Mouse (Mus musculus) limb, embryonic 10.5 days (tissue): Measurements from ENCODE around the gene Depdc1b. TPM values are rescaled to one million over a fixed set of nuclear protein-coding genes. Genes with fewer than 3 reads are reported as not detected.
A peak's percentile ranks its signal among the peaks of the same experiment; 100 is the strongest.

Experiments used
- DNase-seq: peaks from one replicate; pipeline ENCODE4 v3.0.0-alpha.2; 2017; ENCODE audit warnings: low spot score
- H3K27ac ChIP-seq: fragments of 300-500 bp; sonication (generic); 2 replicates; pipeline ENCODE4 v1.5.1; 2016; ENCODE audit warnings: mild to moderate bottlenecking
- H3K27me3 ChIP-seq: fragments of 300-500 bp; sonication (generic); 2 replicates; pipeline ENCODE4 v1.6.1; 2016; ENCODE audit warnings: low read depth, mild to moderate bottlenecking; ENCODE audit not compliant: poor library complexity, severe bottlenecking
- H3K36me3 ChIP-seq: fragments of 300-500 bp; sonication (generic); 2 replicates; pipeline ENCODE4 v1.6.1; 2016; ENCODE audit warnings: mild to moderate bottlenecking, moderate library complexity
- H3K4me1 ChIP-seq: fragments of 300-500 bp; sonication (generic); 2 replicates; pipeline ENCODE4 v1.6.1; 2016
- H3K4me3 ChIP-seq: fragments of 300-500 bp; sonication (generic); 2 replicates; pipeline ENCODE4 v1.5.1; 2016; ENCODE audit warnings: mild to moderate bottlenecking, moderate library complexity
- H3K9me3 ChIP-seq: fragments of 300-500 bp; sonication (generic); replicated peaks from 2 replicates; pipeline ENCODE4 v1.6.1; 2016; ENCODE audit warnings: mild to moderate bottlenecking
- WGBS: fragments of 180-500 bp; shearing (Covaris S2); methylation state at CpG from one replicate; pipeline ENCODE4 v1.1.7; 2016; 5-methylcytosine and 5-hydroxymethylcytosine counted together
- polyA plus RNA-seq: library from polyadenylated mRNA; unstranded; fragments of >200 nt; fragmentation: Nextera tagmentation; extraction: Ambion mirVana; gene quantifications from 2 replicates; pipeline ENCODE4 v1.2.1, GENCODE M21; 2016

Gene Depdc1b
- polyA plus RNA-seq, 1 experiment from 2014 or later, result 22.0 TPM

- no peak overlapping the region for H3K4me3 ChIP-seq
- no peaks in the 10 kb centered on the region for H3K9me3 ChIP-seq
- no peak for DNase-seq
- peaks cover 7% of the 10 kb centered on the region for H3K4me1 ChIP-seq
- H3K36me3 ChIP-seq, result peaks cover 66% of the 10 kb centered on the region
- H3K27me3 ChIP-seq, result no peaks in the 10 kb centered on the region
- H3K27ac ChIP-seq, result no peak overlapping the region
- WGBS, result 90% methylated on average over 22 of the region's 22 CpGs
Observed at GRCm38 (mm10) chr13:108323866-108324829, 8.0 kb downstream of the Depdc1b start.

- H3K9me3 ChIP-seq, result no peaks in the 10 kb centered on the region
- no peaks in the 10 kb centered on the region for H3K27me3 ChIP-seq
- WGBS, result 93% methylated on average over 5 of the region's 5 CpGs
- no peak overlapping the region for H3K27ac ChIP-seq
- DNase-seq, result no peak
- no peak overlapping the region for H3K4me3 ChIP-seq
- H3K36me3 ChIP-seq, result peaks cover 56% of the 10 kb centered on the region
- peaks cover 7% of the 10 kb centered on the region for H3K4me1 ChIP-seq
Observed at GRCm38 (mm10) chr13:108325871-108326270, 9.7 kb downstream of the Depdc1b start.

GRCm38 (mm10) chr13:108326351-108326750, 10.2 kb downstream of the Depdc1b start:
- Histone ChIP-seq H3K4me3 (no peak overlapping the region), H3K4me1 (peaks cover 7% of the 10 kb centered on the region), H3K36me3 (peaks cover 55% of the 10 kb centered on the region), H3K9me3 (no peaks in the 10 kb centered on the region), H3K27me3 (no peaks in the 10 kb centered on the region), H3K27ac (no peak overlapping the region)
- WGBS, result 89% methylated on average over 10 of the region's 10 CpGs
- no peak for DNase-seq

- Histone ChIP-seq H3K27ac (no peak overlapping the region), H3K27me3 (no peaks in the 10 kb centered on the region), H3K36me3 (peaks cover 59% of the 10 kb centered on the region), H3K4me1 (peaks cover 7% of the 10 kb centered on the region), H3K4me3 (no peak overlapping the region), H3K9me3 (no peaks in the 10 kb centered on the region)
- 92% methylated on average over 7 of the region's 7 CpGs for WGBS
- no peak for DNase-seq
Observed at GRCm38 (mm10) chr13:108327047-108327446, 10.9 kb downstream of the Depdc1b start.

GRCm38 (mm10) chr13:108328406-108329180, 12.5 kb downstream of the Depdc1b start:
- Histone ChIP-seq H3K4me1 (no peaks in the 10 kb centered on the region), H3K36me3 (peaks cover 66% of the 10 kb centered on the region), H3K9me3 (no peaks in the 10 kb centered on the region), H3K27me3 (no peaks in the 10 kb centered on the region), H3K4me3 (no peak overlapping the region), H3K27ac (no peak overlapping the region)
- no peak for DNase-seq
- 91% methylated on average over 21 of the region's 21 CpGs for WGBS

- 72% methylated on average over 3 of the region's 3 CpGs for WGBS
- DNase-seq, result no peak
- Histone ChIP-seq H3K27ac (no peak overlapping the region), H3K27me3 (no peaks in the 10 kb centered on the region), H3K4me1 (peaks cover 1% of the 10 kb centered on the region), H3K4me3 (no peak overlapping the region), H3K9me3 (no peaks in the 10 kb centered on the region), H3K36me3 (peaks cover 56% of the 10 kb centered on the region)
Observed at GRCm38 (mm10) chr13:108329693-108330092, 13.6 kb downstream of the Depdc1b start.

GRCm38 (mm10) chr13:108335257-108336003, 19.3 kb downstream of the Depdc1b start:
- Histone ChIP-seq H3K4me3 (no peak overlapping the region), H3K36me3 (peaks cover 45% of the 10 kb centered on the region), H3K27ac (0 out of 2 replicates have a peak overlapping the region, but pooled peaks have one; percentile 30), H3K9me3 (no peaks in the 10 kb centered on the region), H3K27me3 (no peaks in the 10 kb centered on the region), H3K4me1 (peaks cover 29% of the 10 kb centered on the region)
- 78% methylated on average over 15 of the region's 15 CpGs for WGBS
- no peak for DNase-seq

GRCm38 (mm10) chr13:108336192-108336591, 20.1 kb downstream of the Depdc1b start:
- no peak overlapping the region for H3K4me3 ChIP-seq
- no peak overlapping the region for H3K27ac ChIP-seq
- H3K4me1 ChIP-seq, result peaks cover 29% of the 10 kb centered on the region
- peaks cover 45% of the 10 kb centered on the region for H3K36me3 ChIP-seq
- no peaks in the 10 kb centered on the region for H3K27me3 ChIP-seq
- H3K9me3 ChIP-seq, result no peaks in the 10 kb centered on the region
- DNase-seq, result no peak
- WGBS, result 92% methylated on average over 11 of the region's 11 CpGs

- no peaks in the 10 kb centered on the region for H3K9me3 ChIP-seq
- 87% methylated on average over 6 of the region's 6 CpGs for WGBS
- no peaks in the 10 kb centered on the region for H3K27me3 ChIP-seq
- peaks cover 39% of the 10 kb centered on the region for H3K36me3 ChIP-seq
- H3K4me3 ChIP-seq, result no peak overlapping the region
- peaks cover 29% of the 10 kb centered on the region for H3K4me1 ChIP-seq
- DNase-seq, result no peak
- H3K27ac ChIP-seq, result no peak overlapping the region
Observed at GRCm38 (mm10) chr13:108337340-108337739, 21.2 kb downstream of the Depdc1b start.

- no peak for DNase-seq
- H3K9me3 ChIP-seq, result no peaks in the 10 kb centered on the region
- no peak overlapping the region for H3K27ac ChIP-seq
- no peak overlapping the region for H3K4me3 ChIP-seq
- H3K36me3 ChIP-seq, result peaks cover 33% of the 10 kb centered on the region
- H3K27me3 ChIP-seq, result no peaks in the 10 kb centered on the region
- H3K4me1 ChIP-seq, result peaks cover 29% of the 10 kb centered on the region
- WGBS, result 68% methylated on average over 7 of the region's 7 CpGs
Observed at GRCm38 (mm10) chr13:108338076-108338836, 22.1 kb downstream of the Depdc1b start.

- WGBS, result 85% methylated on average over 10 of the region's 10 CpGs
- DNase-seq, result no peak
- Histone ChIP-seq H3K36me3 (peaks cover 30% of the 10 kb centered on the region), H3K4me3 (no peak overlapping the region), H3K27ac (no peak overlapping the region), H3K27me3 (no peaks in the 10 kb centered on the region), H3K4me1 (peaks cover 24% of the 10 kb centered on the region), H3K9me3 (no peaks in the 10 kb centered on the region)
Observed at GRCm38 (mm10) chr13:108339907-108340596, 23.9 kb downstream of the Depdc1b start.
